Mouse (Mus musculus): ENCODE results near the gene Zmiz2. TPM values are rescaled to one million over a fixed set of nuclear protein-coding genes. Genes with fewer than 3 reads are reported as not detected.

The Zmiz2 gene
- total and polyA plus RNA-seq, 3 experiments: 10.6 to 238 (median 46.3) TPM

- dilution Hi-C loops (cut with MboI; ENCODE audit: extremely low pct_ligation_motif_present, extremely low pct_unique_long_range_greater_than_20kb, low sequenced_read_pairs) (no loop called here), in situ Hi-C loops (cut with MboI; ENCODE audit: low pct_ligation_motif_present, low pct_unique_long_range_greater_than_20kb, low sequenced_read_pairs) (no loop called here)
- peak; percentile 98 for DNase-seq (ENCODE audit: extremely low read depth)
- Histone ChIP-seq H3K79me2 (replicated peaks; ENCODE audit: control insufficient read depth, extremely low read depth, insufficient read depth, poor library complexity, severe bottlenecking) (no peaks in the 10 kb centered on the region), H3K36me3 (replicated peaks in 1 of 2; ENCODE audit: control insufficient read depth in 1 of 2, insufficient read depth in 1 of 2, low read length in 1 of 2) (no peaks in the 10 kb centered on the region), H3K9ac (ENCODE audit: insufficient read depth, low read depth) (peak overlapping the region; percentile 36), H3K4me3 (replicated peaks in 1 of 3; ENCODE audit: low read depth in 2 of 3, low read length in 2 of 3, poor library complexity in 1 of 3) (peak overlapping the region in 1 of 3 experiments; percentile 37), H3K27me3 (replicated peaks) (no peaks in the 10 kb centered on the region), H3K9me3 (replicated peaks; ENCODE audit: low read length) (peaks cover 2% of the 10 kb centered on the region), H3K4me2 (ENCODE audit: insufficient read depth, low read depth, poor library complexity, severe bottlenecking) (peak overlapping the region; percentile 86), H3K27ac (ENCODE audit: insufficient read depth, low read depth) (peak overlapping the region; percentile 36; the same call in 1 of the 2 replicates), H3K4me1 (ENCODE audit: control insufficient read depth in 1 of 2, insufficient read depth in 2 of 2) (peaks cover 12 to 20% of the 10 kb centered on the region in 2 experiments)
- TF ChIP-seq ZNF384 (IDR thresholded peaks at IDR 0.05; ENCODE audit: low read depth, low read length): no peak
- no peak for TF ChIP-seq ZKSCAN1 (IDR thresholded peaks at IDR 0.05; ENCODE audit: borderline replicate concordance, low read depth, low read length)
- no peak for TF ChIP-seq NRF1 (IDR thresholded peaks at IDR 0.05; ENCODE audit: low read depth, low read length)
- no peak for TF ChIP-seq ZMIZ1 (IDR thresholded peaks at IDR 0.05; ENCODE audit: low read depth, low read length)
- no peak for TF ChIP-seq EP300 (IDR thresholded peaks at IDR 0.05; ENCODE audit: low read length)
- no peak for TF ChIP-seq BHLHE40 (IDR thresholded peaks at IDR 0.05; ENCODE audit: low read depth, low read length)
- TF ChIP-seq HCFC1 (IDR thresholded peaks at IDR 0.05; ENCODE audit: low read depth, low read length): peak; percentile 55; the same call in 1 of the 2 replicates
- TF ChIP-seq MYC (IDR thresholded peaks at IDR 0.05; ENCODE audit: low read depth, low read length): peak; percentile 91
- TF ChIP-seq IRF4 (IDR thresholded peaks at IDR 0.05; ENCODE audit: low read depth, low read length): no peak; the same call in 1 of the 2 replicates
- peak; percentile 27; the same call in 1 of the 2 replicates for TF ChIP-seq SIN3A (IDR thresholded peaks at IDR 0.05; ENCODE audit: low read length)
- peak; percentile 18 to 73; a peak in 2 of 4 replicates for TF ChIP-seq CTCF (conservative IDR thresholded peaks at IDR 0.05 in 1 of 2, IDR thresholded peaks at IDR 0.05 in 1 of 2; ENCODE audit: low read depth in 2 of 2, low read length in 2 of 2)
- peak; percentile 54 for TF ChIP-seq RAD21 (IDR thresholded peaks at IDR 0.05; ENCODE audit: low read depth, low read length)
- 0 out of 2 replicates have a peak, but pooled peaks have one; percentile 39 for TF ChIP-seq MAX (IDR thresholded peaks at IDR 0.05; ENCODE audit: low read length)
- no peak for TF ChIP-seq CHD1 (IDR thresholded peaks at IDR 0.05; ENCODE audit: low read depth, low read length)
- TF ChIP-seq UBTF (IDR thresholded peaks at IDR 0.05; ENCODE audit: low read depth, low read length): no peak
- TF ChIP-seq RCOR1 (conservative IDR thresholded peaks at IDR 0.05; ENCODE audit: low read depth, low read length): no peak
- TF ChIP-seq MAFK (IDR thresholded peaks at IDR 0.05; ENCODE audit: insufficient replicate concordance, low read length): no peak
- no peak for TF ChIP-seq USF1 (IDR thresholded peaks at IDR 0.05; ENCODE audit: low read depth, low read length)
- peak; percentile 23; the same call in 1 of the 2 replicates for TF ChIP-seq ETS1 (conservative IDR thresholded peaks at IDR 0.05; ENCODE audit: low read depth, low read length)
- TF ChIP-seq ZC3H11A (IDR thresholded peaks at IDR 0.05; ENCODE audit: low read depth, low read length): no peak
- TF ChIP-seq PAX5 (IDR thresholded peaks at IDR 0.05; ENCODE audit: low read length): no peak
- peak; percentile 73 for TF ChIP-seq SMC3 (IDR thresholded peaks at IDR 0.05; ENCODE audit: low read depth, low read length)
- peak; percentile 16; the same call in 1 of the 2 replicates for TF ChIP-seq MEF2A (IDR thresholded peaks at IDR 0.05; ENCODE audit: borderline replicate concordance, low read depth, low read length)
- TF ChIP-seq JUN (IDR thresholded peaks at IDR 0.05; ENCODE audit: insufficient read depth, low read depth, low read length): no peak
- peak; percentile 68; the same call in 1 of the 2 replicates for TF ChIP-seq MAZ (IDR thresholded peaks at IDR 0.05; ENCODE audit: low read depth, low read length)
- no peak for TF ChIP-seq GABPA (IDR thresholded peaks at IDR 0.05; ENCODE audit: insufficient replicate concordance, low read depth, low read length)
- peak; percentile 77 for TF ChIP-seq ELF1 (IDR thresholded peaks at IDR 0.05; ENCODE audit: low read depth, low read length)
- peak; percentile 54; the same call in 1 of the 2 replicates for TF ChIP-seq MXI1 (IDR thresholded peaks at IDR 0.05; ENCODE audit: low read depth, low read length)
- TF ChIP-seq USF2 (conservative IDR thresholded peaks at IDR 0.05; ENCODE audit: low read depth, low read length): no peak
- TF ChIP-seq POLR2AphosphoS2 (IDR thresholded peaks at IDR 0.05; ENCODE audit: low read depth, low read length): no peak
- TF ChIP-seq TBP (conservative IDR thresholded peaks at IDR 0.05; ENCODE audit: low read depth, low read length): 0 out of 2 replicates have a peak, but pooled peaks have one; percentile 36
- no peak for TF ChIP-seq E2F4 (IDR thresholded peaks at IDR 0.05; ENCODE audit: insufficient replicate concordance, low read depth, low read length)
- peak; percentile 53 for TF ChIP-seq TCF12 (IDR thresholded peaks at IDR 0.05; ENCODE audit: low read depth, low read length)
- no peak for TF ChIP-seq NELFE (IDR thresholded peaks at IDR 0.05; ENCODE audit: low read depth, low read length)
- TF ChIP-seq POLR2A (IDR thresholded peaks at IDR 0.05; ENCODE audit: low read depth, low read length): peak; percentile 54
- TF ChIP-seq KAT2A (IDR thresholded peaks at IDR 0.05; ENCODE audit: insufficient replicate concordance, low read length): no peak
- no peak for TF ChIP-seq JUND (conservative IDR thresholded peaks at IDR 0.05; ENCODE audit: low read depth, low read length)
- TF ChIP-seq CHD2 (IDR thresholded peaks at IDR 0.05; ENCODE audit: low read length): no peak
Observed at GRCm38 (mm10) chr11:6365885-6366284, 23.0 kb upstream of the Zmiz2 start.
